Mouse (Mus musculus) embryonic stem cell, embryonic (primary cell): Measurements from ENCODE around the gene Selenbp1.
"Not testable (repeated sequence)": the region's sequence is repeated elsewhere in the genome, so short reads cannot be mapped to it uniquely, and the experiment has no call there.

ENCODE experiments used
- CTCF ChIA-PET, 4 experiments: fragments of 300-600 bp in 2 of 4; fragments of 350-600 bp in 2 of 4; sonication (Branson Sonifier 250); formaldehyde crosslinking; loops; one replicate each; lab custom pipeline; 2022; ENCODE audit warnings: inconsistent platforms in 2 of 4; lab: Charles Lee
- POLR2A ChIA-PET, 4 experiments: fragments of 300-600 bp in 2 of 4; fragments of 350-600 bp in 2 of 4; sonication (Branson Sonifier 250); formaldehyde crosslinking; loops; one replicate each; lab custom pipeline; 2022; ENCODE audit warnings: antibody characterized with exemption in 4 of 4, inconsistent platforms in 1 of 4; lab: Charles Lee

The Selenbp1 gene

GRCm38 (mm10) chr3:94926301-94926736 lies 6.5 kb upstream of the Selenbp1 start:
- CTCF ChIA-PET, result not testable (repeated sequence)

GRCm38 (mm10) chr3:94928979-94929378 lies 3.9 kb upstream of the Selenbp1 start:
- CTCF ChIA-PET, POLR2A ChIA-PET: not testable (repeated sequence)

More at GRCm38 (mm10) chr3:94926301-94926736, 6.5 kb upstream of the Selenbp1 start:
- POLR2A ChIA-PET, result interaction anchor here in 1 of 4 experiments (1.2 kb wide), 1 partner anchor 8 kb away, joined by 3 read pairs; no protein-coding TSS in a partner anchor

- CTCF ChIA-PET, result interaction anchor here in 2 of 4 experiments (0.6 to 2.2 kb wide), 3 partner anchors 28 to 78 kb away, joined by 3 to 5 read pairs (median 4); no protein-coding TSS in a partner anchor
Measured at GRCm38 (mm10) chr3:94930386-94931266, 2.2 kb upstream of the Selenbp1 start.

GRCm38 (mm10) chr3:94931427-94932082 lies 1.3 kb upstream of the Selenbp1 start:
- POLR2A ChIA-PET, result not testable (repeated sequence)
- CTCF ChIA-PET, result interaction anchor here in 2 of 4 experiments (0.7 to 2.2 kb wide), 2 partner anchors 29 to 67 kb away, joined by 4 to 5 read pairs; no protein-coding TSS in a partner anchor

More at GRCm38 (mm10) chr3:94930386-94931266, 2.2 kb upstream of the Selenbp1 start:
- POLR2A ChIA-PET, result interaction anchor here in 2 of 4 experiments (0.6 to 0.9 kb wide), 5 partner anchors 12 to 240 kb away, joined by 3 to 6 read pairs (median 4); partner anchors contain the start of genes Pi4kb (in 1 of the 2) and Zfp687 (in 1 of the 2)

GRCm38 (mm10) chr3:94932279-94932678 lies 577 bp upstream of the Selenbp1 start:
- ChIA-PET CTCF (interaction anchor here in 2 of 4 experiments (0.7 to 2.2 kb wide), 2 partner anchors 30 to 66 kb away, joined by 4 to 5 read pairs; no protein-coding TSS in a partner anchor), POLR2A (interaction anchor here in 3 of 4 experiments (0.7 to 1.7 kb wide), 7 partner anchors 10 to 84 kb away, joined by 3 to 9 read pairs (median 4); no protein-coding TSS in a partner anchor)

- POLR2A ChIA-PET, result interaction anchor here in 2 of 4 experiments (0.7 to 1.7 kb wide), 6 partner anchors 15 to 173 kb away, joined by 3 to 9 read pairs (median 6); partner anchors contain the start of gene Pip5k1a (in 1 of the 2)
Measured at GRCm38 (mm10) chr3:94933604-94934003, 748 bp downstream of the Selenbp1 start.

GRCm38 (mm10) chr3:94934564-94934963 lies 1.7 kb downstream of the Selenbp1 start:
- CTCF ChIA-PET, result not testable (repeated sequence)
- POLR2A ChIA-PET, result interaction anchor here in 1 of 4 experiments (1.6 kb wide), 1 partner anchor 20 kb away, joined by 5 read pairs; no protein-coding TSS in a partner anchor

More at GRCm38 (mm10) chr3:94933604-94934003, 748 bp downstream of the Selenbp1 start:
- CTCF ChIA-PET, result interaction anchor here in 2 of 4 experiments (0.5 to 1.2 kb wide), 2 partner anchors 120 to 173 kb away, joined by 3 read pairs; partner anchors contain the start of gene Pip5k1a (in 1 of the 2)

- POLR2A ChIA-PET, result interaction anchor here in 1 of 4 experiments (1.6 kb wide), 1 partner anchor 19 kb away, joined by 5 read pairs; no protein-coding TSS in a partner anchor
Measured at GRCm38 (mm10) chr3:94935332-94935731, 2.5 kb downstream of the Selenbp1 start.

GRCm38 (mm10) chr3:94936147-94936546 lies 3.3 kb downstream of the Selenbp1 start:
- POLR2A ChIA-PET, CTCF ChIA-PET: not testable (repeated sequence)

More at GRCm38 (mm10) chr3:94935332-94935731, 2.5 kb downstream of the Selenbp1 start:
- CTCF ChIA-PET, result not testable (repeated sequence)

GRCm38 (mm10) chr3:94937194-94937593 lies 4.3 kb downstream of the Selenbp1 start:
- CTCF ChIA-PET, result interaction anchor here in 1 of 4 experiments (0.6 kb wide), 1 partner anchor 335 kb away, joined by 3 read pairs; no protein-coding TSS in a partner anchor
- POLR2A ChIA-PET, result not testable (repeated sequence)

- POLR2A ChIA-PET, result interaction anchor here in 1 of 4 experiments (1.0 kb wide), 1 partner anchor 82 kb away, joined by 3 read pairs; no protein-coding TSS in a partner anchor
- CTCF ChIA-PET, result not testable (repeated sequence)
Measured at GRCm38 (mm10) chr3:94940033-94940432, 7.2 kb downstream of the Selenbp1 start.

GRCm38 (mm10) chr3:94942211-94942967 lies 9.5 kb downstream of the Selenbp1 start:
- CTCF ChIA-PET, result interaction anchor here in 1 of 4 experiments (0.6 kb wide), 1 partner anchor 166 kb away, joined by 3 read pairs; no protein-coding TSS in a partner anchor

GRCm38 (mm10) chr3:94943706-94944105 lies 10.8 kb downstream of the Selenbp1 start:
- CTCF ChIA-PET, result interaction anchor here in 2 of 4 experiments (0.6 to 0.8 kb wide), 2 partner anchors 31 to 233 kb away, joined by 3 to 4 read pairs; no protein-coding TSS in a partner anchor
- POLR2A ChIA-PET, result interaction anchor here in 1 of 4 experiments (0.5 kb wide), 1 partner anchor 18 kb away, joined by 3 read pairs; no protein-coding TSS in a partner anchor

More at GRCm38 (mm10) chr3:94942211-94942967, 9.5 kb downstream of the Selenbp1 start:
- POLR2A ChIA-PET, result not testable (repeated sequence)

- POLR2A ChIA-PET, result interaction anchor here in 2 of 4 experiments (0.6 to 1.3 kb wide), 7 partner anchors 11 to 68 kb away, joined by 3 to 6 read pairs (median 3); partner anchors contain the start of gene Zfp687 (in 1 of the 2)
- CTCF ChIA-PET, result interaction anchor here in 2 of 4 experiments (1.0 to 1.3 kb wide), 3 partner anchors 33 to 81 kb away, joined by 3 to 12 read pairs (median 6); no protein-coding TSS in a partner anchor
Measured at GRCm38 (mm10) chr3:94948066-94948614, 15.3 kb downstream of the Selenbp1 start.

GRCm38 (mm10) chr3:94949645-94950044 lies 16.8 kb downstream of the Selenbp1 start:
- ChIA-PET POLR2A (interaction anchor here in 1 of 4 experiments (7.1 kb wide), 1 partner anchor 68 kb away, joined by 76 read pairs; the partner anchor contains the start of gene Zfp687), CTCF (no interaction called here)

- CTCF ChIA-PET, result interaction anchor here in 2 of 4 experiments (0.5 to 0.6 kb wide), 3 partner anchors 9 to 397 kb away, joined by 3 read pairs; no protein-coding TSS in a partner anchor
- POLR2A ChIA-PET, result interaction anchor here in 3 of 4 experiments (0.6 to 7.1 kb wide), 26 partner anchors 10 to 293 kb away, joined by 3 to 76 read pairs (median 4); partner anchors contain the start of genes Pi4kb (in 3 of the 3), Zfp687 (in 3 of the 3) and Selenbp1 (in 1 of the 3)
Measured at GRCm38 (mm10) chr3:94952806-94953205, 19.9 kb downstream of the Selenbp1 start.
